Mouse (Mus musculus): ENCODE measurements around the gene Plekhg6.

Gene Plekhg6

GRCm38 (mm10) chr6:125385066-125385974 lies 4.7 kb upstream of the Plekhg6 start:
- 79% methylated on average over 11 of the region's 11 CpGs for WGBS

GRCm38 (mm10) chr6:125382024-125382423 lies 1.4 kb upstream of the Plekhg6 start:
- 79% methylated on average over 2 of the region's 2 CpGs for WGBS

- WGBS, result 24% methylated on average over 9 of the region's 9 CpGs
Measured at GRCm38 (mm10) chr6:125379781-125380180, 812 bp downstream of the Plekhg6 start.

- WGBS, result 49% methylated on average over 6 of the region's 6 CpGs
Measured at GRCm38 (mm10) chr6:125378621-125379020, 2.0 kb downstream of the Plekhg6 start.

- WGBS, result 55% methylated on average over 16 of the region's 16 CpGs
Measured at GRCm38 (mm10) chr6:125377582-125378451, 2.8 kb downstream of the Plekhg6 start.

- WGBS, result 68% methylated on average over 6 of the region's 6 CpGs
Measured at GRCm38 (mm10) chr6:125377042-125377441, 3.6 kb downstream of the Plekhg6 start.

- 48% methylated on average over 4 of the region's 4 CpGs for WGBS
Measured at GRCm38 (mm10) chr6:125367758-125368371, 12.7 kb downstream of the Plekhg6 start.

- WGBS, result 71% methylated on average over 1 of the region's 1 CpGs
Measured at GRCm38 (mm10) chr6:125366133-125366532, 14.5 kb downstream of the Plekhg6 start.

GRCm38 (mm10) chr6:125365522-125365921 lies 15.1 kb downstream of the Plekhg6 start:
- WGBS, result 90% methylated on average over 5 of the region's 5 CpGs

- WGBS, result 14% methylated on average over 8 of the region's 8 CpGs
Measured at GRCm38 (mm10) chr6:125364448-125364847, 16.1 kb downstream of the Plekhg6 start.

GRCm38 (mm10) chr6:125363451-125364242 lies 16.9 kb downstream of the Plekhg6 start:
- WGBS, result 26% methylated on average over 23 of the region's 23 CpGs

GRCm38 (mm10) chr6:125363021-125363420 lies 17.6 kb downstream of the Plekhg6 start:
- WGBS, result 36% methylated on average over 15 of the region's 15 CpGs

- 24% methylated on average over 38 of the region's 38 CpGs for WGBS
Measured at GRCm38 (mm10) chr6:125361467-125362291, 18.9 kb downstream of the Plekhg6 start.

- WGBS, result 84% methylated on average over 9 of the region's 9 CpGs
Measured at GRCm38 (mm10) chr6:125360846-125361245, 19.7 kb downstream of the Plekhg6 start.

- 65% methylated on average over 9 of the region's 9 CpGs for WGBS
Measured at GRCm38 (mm10) chr6:125359999-125360398, 20.6 kb downstream of the Plekhg6 start.

GRCm38 (mm10) chr6:125357334-125357733 lies 23.3 kb downstream of the Plekhg6 start:
- 71% methylated on average over 15 of the region's 15 CpGs for WGBS

GRCm38 (mm10) chr6:125356264-125356663 lies 24.3 kb downstream of the Plekhg6 start:
- WGBS, result 68% methylated on average over 8 of the region's 8 CpGs

GRCm38 (mm10) chr6:125355197-125355741 lies 25.3 kb downstream of the Plekhg6 start:
- WGBS, result 26% methylated on average over 10 of the region's 10 CpGs

- WGBS, result 27% methylated on average over 14 of the region's 14 CpGs
Measured at GRCm38 (mm10) chr6:125354352-125355151, 26.0 kb downstream of the Plekhg6 start.
